In the genomic region with DNA sequence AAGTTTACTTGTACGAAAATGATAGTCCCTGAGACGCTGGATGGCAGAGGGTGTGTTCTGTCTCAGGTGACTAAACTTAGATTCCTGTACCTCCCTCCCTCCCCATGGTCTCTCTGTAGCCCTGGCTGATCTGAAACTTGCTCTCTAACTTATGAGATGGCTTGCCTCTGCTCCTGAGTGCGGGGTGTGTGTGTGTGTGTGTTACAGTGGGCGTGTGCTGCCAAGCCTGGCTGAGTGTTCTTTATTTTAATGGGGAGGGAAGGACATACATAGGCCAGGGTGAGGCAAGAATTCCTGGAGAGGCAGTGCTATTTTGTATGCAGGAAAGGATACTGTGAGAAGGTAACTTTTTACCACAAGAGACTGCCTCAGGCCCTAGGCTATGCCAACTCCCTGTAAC, we compare ENCODE assay signal across 16 mouse cellular contexts.
"Had no signal": no experiment of that assay in that cellular context is flagged by ENCODE, and none has a peak within 500 bp of the region (broad histone marks: within the 10 kb centered on the region; RNA-seq: fewer than 3 reads in every experiment).

No protein-coding gene starts in this region.

- H3K9ac ChIP-seq: liver, postnatal 0 days; lung, embryonic 15.5 days; midbrain, embryonic 13.5 days; midbrain, embryonic 15.5 days; neural tube, embryonic 12.5 days; stomach, embryonic 15.5 days had no signal

- H3K4me2 ChIP-seq: lung, embryonic 15.5 days; midbrain, embryonic 11.5 days; midbrain, embryonic 13.5 days; midbrain, embryonic 15.5 days; neural tube, embryonic 12.5 days; stomach, embryonic 15.5 days had no signal

- ATAC-seq: liver, postnatal 0 days; midbrain, embryonic 13.5 days; midbrain, embryonic 15.5 days had no signal

- DNase-seq: liver, postnatal 0 days; lung, adult 2 months; lung, postnatal 10 days; right cerebral cortex, postnatal 14 days; thymus, adult 2 months; thymus, postnatal 25 days; thymus, postnatal 4 days had no signal

- H3K27me3 ChIP-seq: lung, embryonic 15.5 days; midbrain, embryonic 13.5 days; midbrain, embryonic 15.5 days; neural tube, embryonic 12.5 days; stomach, embryonic 15.5 days had no signal

- H3K4me1 ChIP-seq: lung, embryonic 15.5 days; midbrain, embryonic 13.5 days; midbrain, embryonic 15.5 days; neural tube, embryonic 12.5 days; stomach, embryonic 15.5 days had no signal

- H3K4me3 ChIP-seq: lung, embryonic 15.5 days; megakaryocyte, embryonic 14.5 days; midbrain, embryonic 13.5 days; midbrain, embryonic 15.5 days; neural tube, embryonic 12.5 days; stomach, embryonic 15.5 days had no signal

- H3K9me3 ChIP-seq: lung, embryonic 15.5 days; midbrain, embryonic 13.5 days; midbrain, embryonic 15.5 days; stomach, embryonic 15.5 days had no signal

- H3K27ac ChIP-seq: lung, embryonic 15.5 days; macrophage; midbrain, embryonic 13.5 days; midbrain, embryonic 15.5 days; neural tube, embryonic 12.5 days; stomach, embryonic 15.5 days; stomach, postnatal 0 days had no signal
